Mouse (Mus musculus) stomach, postnatal 0 days (tissue): Measurements from ENCODE around the gene BC052040.

Experiments used
- CTCF ChIP-seq: IDR thresholded peaks from 2 replicates; pipeline ENCODE4 v1.5.1; 2016; ENCODE audit warnings: antibody characterized with exemption, low read depth, mild to moderate bottlenecking, moderate library complexity
- EP300 ChIP-seq: optimal IDR thresholded peaks from 2 replicates; pipeline ENCODE3; 2016; ENCODE audit warnings: antibody characterized with exemption

GRCm38 (mm10) chr2:115734850-115735249 is 153.3 kb downstream of the BC052040 start:
- TF ChIP-seq CTCF, result no peak
- no peak for TF ChIP-seq EP300
